Mouse (Mus musculus): ENCODE results near the gene Krtap20-2.
"Not testable (repeated sequence)": the region's sequence is repeated elsewhere in the genome, so short reads cannot be mapped to it uniquely, and the experiment has no call there.

The Krtap20-2 gene

DNA sequence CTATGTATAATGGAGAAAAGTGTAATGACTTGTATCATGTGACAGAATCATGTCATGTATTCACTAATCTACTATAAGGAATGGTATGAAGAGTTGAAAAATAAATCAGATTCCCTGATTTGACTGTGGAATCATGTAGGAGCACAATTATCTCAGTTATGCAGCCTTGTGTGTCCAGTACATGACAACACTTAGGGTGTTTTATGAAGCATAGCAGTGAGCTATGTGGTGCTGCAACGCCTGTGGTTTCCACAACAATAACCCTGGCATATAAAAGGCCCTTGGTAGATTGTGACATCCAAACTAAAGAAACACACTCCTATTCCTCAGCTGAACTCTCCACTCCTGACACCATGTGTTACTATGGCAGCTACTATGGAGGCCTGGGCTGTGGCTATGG lies at the start of gene Krtap20-2:
Gene Krtap20-2, plus strand, starts transcription at position 301 of the 400 bp plus-strand sequence.
- DNase-seq (ENCODE audit: low spot score): no peak

DNA sequence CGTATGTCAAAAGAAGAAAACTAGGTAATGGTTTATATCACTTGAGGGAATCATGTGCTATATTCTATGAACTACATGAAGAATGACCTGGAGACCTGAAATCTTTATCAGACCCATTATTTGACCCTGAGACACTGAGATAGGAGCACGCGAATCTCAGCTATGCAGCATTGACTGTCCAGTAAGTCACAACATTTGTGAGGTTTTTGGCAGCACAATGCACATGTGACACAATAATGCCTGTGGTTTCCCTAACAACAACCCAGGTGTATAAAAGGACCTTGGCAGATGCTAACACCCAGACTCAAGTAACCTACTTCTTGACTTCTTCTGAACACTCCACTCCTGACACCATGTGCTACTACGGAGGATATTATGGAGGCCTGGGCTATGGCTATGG lies 48.0 kb upstream of the Krtap20-2 start, which contains the start of gene Gm9789:
Gene Gm9789, plus strand, starts transcription at position 301 of the 400 bp plus-strand sequence.
- no peak for DNase-seq (ENCODE audit: low spot score)

DNA sequence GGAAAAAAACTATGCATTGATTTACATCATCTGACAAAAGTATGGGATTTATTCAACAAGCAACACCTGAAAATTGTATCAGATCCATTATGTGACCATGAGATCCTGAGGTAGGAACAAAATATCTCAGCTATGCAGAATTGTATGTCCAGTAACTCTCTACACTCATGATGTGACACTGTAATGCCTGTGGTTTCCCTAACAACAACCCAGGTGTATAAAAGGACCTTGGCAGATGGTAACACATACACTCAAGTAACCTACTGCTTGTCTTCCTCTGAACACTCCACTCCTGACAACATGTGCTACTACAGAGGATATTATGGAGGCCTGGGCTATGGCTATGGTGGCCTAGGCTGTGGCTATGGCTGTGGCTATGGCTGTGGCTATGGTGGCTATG lies 36.5 kb upstream of the Krtap20-2 start, which contains the start of gene Gm7735:
Gene Gm7735, plus strand, starts transcription at position 301 of the 400 bp plus-strand sequence.
- not testable (repeated sequence) for DNase-seq (ENCODE audit: low spot score)

DNA sequence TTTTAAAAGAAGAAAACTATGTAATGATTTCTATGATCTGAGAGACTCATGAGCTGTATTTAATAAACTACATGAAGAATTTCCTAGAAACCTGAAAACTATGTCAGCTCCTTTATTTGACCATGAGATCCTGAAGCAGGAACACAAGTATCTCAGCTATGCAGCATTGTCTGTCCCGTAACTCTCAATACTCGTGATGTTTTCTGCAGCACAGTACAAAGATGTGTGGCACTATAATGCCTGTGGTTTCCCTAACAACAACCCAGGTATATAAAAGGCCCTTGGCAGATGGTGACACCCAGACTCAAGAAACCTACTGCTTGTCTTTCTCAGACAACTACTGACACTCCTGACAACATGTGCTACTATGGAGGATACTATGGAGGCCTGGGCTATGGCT lies 31.2 kb upstream of the Krtap20-2 start, which contains the start of gene 1110057P08Rik:
Gene 1110057P08Rik, plus strand, starts transcription at position 301 of the 400 bp plus-strand sequence.
- DNase-seq (ENCODE audit: low spot score): no peak

DNA sequence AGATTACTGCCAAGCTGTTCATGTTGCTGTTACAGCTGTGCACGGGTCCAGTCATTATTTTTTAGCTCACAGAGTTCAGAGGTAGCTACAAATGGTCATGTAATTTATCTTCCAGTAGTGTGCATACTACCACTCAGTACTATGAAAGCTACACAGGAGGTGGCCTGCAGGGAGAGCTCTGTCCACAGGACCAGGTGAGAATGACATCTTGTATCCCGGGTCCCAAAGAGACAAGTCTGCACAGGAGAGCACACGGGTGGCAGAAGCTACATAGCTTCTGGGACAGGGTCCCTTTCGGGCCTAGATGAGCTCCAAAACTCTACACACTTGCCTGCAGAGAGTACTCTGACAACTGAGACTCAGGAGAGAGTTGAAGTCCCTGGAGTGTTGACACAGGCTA lies 17.0 kb upstream of the Krtap20-2 start:
- no peak for DNase-seq (ENCODE audit: low spot score)

Data from ovary, postnatal 10 days (tissue).